Mouse (Mus musculus) hindbrain, embryonic 16.5 days (tissue): ENCODE data around the gene Cdr2l. TPM values are rescaled to one million over a fixed set of nuclear protein-coding genes. Genes with fewer than 3 reads are reported as not detected.
"Not testable (repeated sequence)": the region's sequence is repeated elsewhere in the genome, so short reads cannot be mapped to it uniquely, and the experiment has no call there.

Experiments
- ATAC-seq: fragments of 200-750 bp; cut with Nextera tagmentation; 2 replicates; pipeline ENCODE4 v1.8.0; 2017; ENCODE audit warnings: moderate TSS enrichment, moderate library complexity
- H3K27ac ChIP-seq: fragments of 300-500 bp; sonication (generic); 2 replicates; pipeline ENCODE4 v1.5.1; 2014; ENCODE audit warnings: low read depth, mild to moderate bottlenecking, control low read depth, low read length, moderate library complexity
- H3K27me3 ChIP-seq: fragments of 300-500 bp; sonication (generic); replicated peaks from 2 replicates; pipeline ENCODE4 v1.6.1; 2014; ENCODE audit warnings: low read length; ENCODE audit not compliant: control insufficient read depth, insufficient read depth
- H3K36me3 ChIP-seq: fragments of 300-500 bp; sonication (generic); 2 replicates; pipeline ENCODE4 v1.6.1; 2014; ENCODE audit warnings: mild to moderate bottlenecking, low read length, moderate library complexity, mixed read lengths; ENCODE audit not compliant: control insufficient read depth, insufficient read depth
- H3K4me1 ChIP-seq: fragments of 300-500 bp; sonication (generic); 2 replicates; pipeline ENCODE4 v1.6.1; 2014; ENCODE audit warnings: low read depth, low read length; ENCODE audit not compliant: control insufficient read depth, insufficient read depth
- H3K4me2 ChIP-seq: fragments of 300-500 bp; sonication (generic); 2 replicates; pipeline ENCODE4 v1.6.1; 2014; ENCODE audit warnings: mild to moderate bottlenecking, low read length, control low read depth, moderate library complexity
- H3K4me3 ChIP-seq: fragments of 300-500 bp; sonication (generic); 2 replicates; pipeline ENCODE4 v1.5.1; 2014; ENCODE audit warnings: mild to moderate bottlenecking, low read length, control low read depth, moderate library complexity
- H3K9ac ChIP-seq: fragments of 300-500 bp; sonication (generic); 2 replicates; pipeline ENCODE4 v1.6.1; 2014; ENCODE audit warnings: low read depth, mild to moderate bottlenecking, control low read depth, low read length, moderate library complexity
- H3K9me3 ChIP-seq: fragments of 300-500 bp; sonication (generic); 2 replicates; pipeline ENCODE4 v1.6.1; 2014; ENCODE audit warnings: mild to moderate bottlenecking, low read length, moderate library complexity; ENCODE audit not compliant: control insufficient read depth
- WGBS: fragments of 180-500 bp; shearing (Covaris S2); extraction: QIAGEN DNeasy Blood & Tissue Kit; methylation state at CpG from one replicate; pipeline ENCODE4 v1.1.7; 2014; 5-methylcytosine and 5-hydroxymethylcytosine counted together
- polyA plus RNA-seq: library from polyadenylated mRNA; unstranded; fragments of >200 nt; fragmentation: Nextera tagmentation; extraction: Ambion mirVana; gene quantifications from 2 replicates; pipeline ENCODE4 v1.2.1, GENCODE M21; 2015

Cdr2l gene
- polyA plus RNA-seq, 1 experiment from 2014 or later = 16.1 TPM

DNA sequence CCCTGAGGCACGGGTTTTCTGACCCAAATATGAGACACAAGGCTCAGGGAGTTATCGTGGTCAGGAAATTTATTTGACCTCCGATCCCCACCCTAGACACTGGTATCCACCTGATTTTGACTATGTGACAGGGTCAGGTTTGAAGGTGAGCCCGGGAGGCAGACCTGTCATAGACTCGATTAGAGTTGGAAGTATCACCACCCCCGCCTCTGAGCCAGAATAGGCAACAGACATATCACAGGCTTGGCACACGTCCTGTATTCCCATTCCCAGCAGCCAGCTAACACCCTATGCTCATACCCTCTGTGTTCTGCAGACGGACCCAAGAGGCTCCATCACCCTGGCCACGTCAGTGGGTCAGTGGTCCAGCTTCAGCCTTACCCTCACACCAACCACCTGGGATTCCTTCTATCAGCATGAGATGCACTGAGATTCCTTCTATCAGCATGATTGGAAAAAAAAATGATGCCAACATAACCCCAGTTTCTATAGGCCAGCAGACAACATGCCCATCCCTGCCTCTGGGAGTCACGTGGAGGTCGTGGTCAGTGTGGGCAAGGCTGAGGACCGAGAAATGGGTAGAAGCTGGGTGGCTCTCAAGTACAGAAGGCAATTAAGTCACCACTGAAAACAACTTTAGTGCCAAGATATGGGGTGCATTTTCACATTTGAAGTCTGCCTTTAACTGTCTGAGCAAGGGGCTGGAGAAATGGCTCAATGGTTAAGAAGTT, 6.9 kb upstream of the Cdr2l start:
- peak overlapping the region; percentile 76 for H3K27ac ChIP-seq
- H3K9me3 ChIP-seq = no peaks in the 10 kb centered on the region
- ATAC-seq = peak; percentile 19; the same call in 1 of the 2 replicates
- peak overlapping the region; percentile 71 for H3K9ac ChIP-seq
- peak overlapping the region; percentile 46 for H3K4me3 ChIP-seq
- WGBS = 65% methylated on average over 12 of the region's 12 CpGs
- H3K4me1 ChIP-seq = peaks cover 12% of the 10 kb centered on the region
- H3K27me3 ChIP-seq = peaks cover 4% of the 10 kb centered on the region
- no peaks in the 10 kb centered on the region for H3K36me3 ChIP-seq
- H3K4me2 ChIP-seq = peak overlapping the region; percentile 75

DNA sequence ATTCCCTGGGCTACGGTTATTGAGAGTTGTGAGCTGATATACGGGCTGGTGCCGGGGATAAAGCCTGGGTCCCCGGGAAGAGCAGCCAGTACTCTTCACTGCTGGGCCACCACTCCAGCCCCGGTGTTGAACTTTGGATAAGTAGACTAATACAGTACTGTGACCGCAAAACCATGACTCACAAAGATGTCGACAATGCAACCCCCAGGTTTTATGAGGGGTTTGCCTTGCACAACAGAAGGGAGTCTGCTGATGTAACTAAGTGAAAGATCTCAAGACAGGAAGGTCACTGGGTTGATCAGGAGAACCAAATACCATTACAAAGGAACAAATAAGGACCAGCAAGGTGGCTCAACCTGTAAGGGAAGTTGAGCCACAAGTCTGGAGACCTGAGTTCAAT, 5.0 kb upstream of the Cdr2l start:
- Histone ChIP-seq H3K4me2 (no peak overlapping the region), H3K27me3 (peaks cover 4% of the 10 kb centered on the region), H3K9me3 (no peaks in the 10 kb centered on the region), H3K36me3 (no peaks in the 10 kb centered on the region), H3K4me3 (no peak overlapping the region), H3K27ac (no peak overlapping the region), H3K9ac (no peak overlapping the region), H3K4me1 (peaks cover 14% of the 10 kb centered on the region)
- whole genome bisulfite sequencing = 67% methylated on average over 7 of the region's 7 CpGs
- no peak for ATAC-seq

DNA sequence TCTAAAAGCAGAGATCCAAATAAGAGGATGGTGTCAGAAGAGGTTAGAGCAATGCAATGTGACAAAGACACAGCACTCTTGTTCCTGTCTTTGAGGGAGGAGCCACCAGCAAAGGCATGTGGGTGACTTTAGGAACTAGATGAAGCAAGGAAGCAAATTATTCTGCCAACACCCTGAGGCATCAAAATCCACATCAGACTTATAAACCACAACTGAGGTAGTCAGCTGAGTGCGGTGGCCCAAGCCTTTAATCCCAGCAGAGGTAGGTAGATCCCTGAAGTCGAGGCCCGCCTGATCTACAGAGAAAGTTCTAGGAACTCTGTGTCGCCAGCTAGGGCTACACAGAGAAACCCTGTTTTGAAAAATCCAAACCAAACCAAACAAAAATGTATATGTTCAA, 4.5 kb upstream of the Cdr2l start:
- Histone ChIP-seq H3K36me3 (no peaks in the 10 kb centered on the region), H3K4me1 (peaks cover 14% of the 10 kb centered on the region), H3K27ac (no peak overlapping the region), H3K9me3 (no peaks in the 10 kb centered on the region), H3K4me2 (no peak overlapping the region), H3K4me3 (no peak overlapping the region), H3K9ac (no peak overlapping the region), H3K27me3 (peaks cover 4% of the 10 kb centered on the region)
- 87% methylated on average over 4 of the region's 4 CpGs for WGBS
- no peak for ATAC-seq

DNA sequence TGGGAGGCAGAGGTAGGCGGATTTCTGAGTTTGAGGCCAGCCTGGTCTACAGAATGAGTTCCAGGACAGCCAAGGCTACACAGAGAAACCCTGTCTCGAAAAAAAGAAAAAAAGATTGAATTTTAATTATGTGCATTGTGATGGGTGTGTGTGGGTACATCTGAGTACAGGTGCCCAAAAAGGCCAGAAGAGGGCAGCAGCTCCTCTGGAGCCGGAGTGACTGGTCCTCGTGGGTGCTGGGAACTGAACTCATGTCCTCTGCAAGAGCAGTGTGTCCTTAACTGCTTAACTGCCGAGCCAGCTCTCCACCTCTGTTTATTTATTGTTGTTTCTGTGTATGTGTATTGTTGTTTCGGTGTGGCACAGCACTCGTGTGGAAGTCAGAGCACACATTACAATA, 3.9 kb upstream of the Cdr2l start:
- H3K9ac ChIP-seq = no peak overlapping the region
- no peak overlapping the region for H3K27ac ChIP-seq
- WGBS = 87% methylated on average over 7 of the region's 7 CpGs
- H3K4me3 ChIP-seq = no peak overlapping the region
- H3K27me3 ChIP-seq = peaks cover 4% of the 10 kb centered on the region
- ATAC-seq = no peak
- no peaks in the 10 kb centered on the region for H3K9me3 ChIP-seq
- H3K36me3 ChIP-seq = no peaks in the 10 kb centered on the region
- H3K4me2 ChIP-seq = no peak overlapping the region
- H3K4me1 ChIP-seq = peaks cover 16% of the 10 kb centered on the region

DNA sequence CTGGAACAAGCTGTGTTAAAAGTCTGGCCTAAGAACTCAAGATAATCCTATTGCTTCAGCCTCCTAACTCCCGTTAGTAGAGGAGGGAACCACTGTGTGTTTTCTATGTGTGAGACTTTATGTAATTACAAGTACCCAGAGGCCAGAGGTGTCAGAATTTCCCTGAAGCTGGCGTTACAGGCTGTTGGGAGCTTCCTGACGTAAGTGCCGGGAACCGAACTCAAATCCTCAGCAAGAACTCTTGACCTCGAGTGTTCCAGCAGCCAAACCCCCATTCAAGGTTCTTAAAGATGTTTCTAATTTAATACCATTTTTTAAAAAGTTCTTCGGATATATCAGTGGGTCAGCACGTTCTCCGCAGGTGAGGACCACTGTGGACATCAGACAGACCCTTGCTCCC, 440 bp upstream of the Cdr2l start:
- Histone ChIP-seq H3K9ac (no peak overlapping the region), H3K27ac (0 out of 2 replicates have a peak overlapping the region, but pooled peaks have one; percentile 3), H3K27me3 (no peaks in the 10 kb centered on the region), H3K4me2 (peak overlapping the region; percentile 81), H3K36me3 (no peaks in the 10 kb centered on the region), H3K4me1 (peaks cover 30% of the 10 kb centered on the region), H3K9me3 (no peaks in the 10 kb centered on the region), H3K4me3 (peak overlapping the region; percentile 92)
- 15% methylated on average over 9 of the region's 9 CpGs for WGBS
- no peak for ATAC-seq

DNA sequence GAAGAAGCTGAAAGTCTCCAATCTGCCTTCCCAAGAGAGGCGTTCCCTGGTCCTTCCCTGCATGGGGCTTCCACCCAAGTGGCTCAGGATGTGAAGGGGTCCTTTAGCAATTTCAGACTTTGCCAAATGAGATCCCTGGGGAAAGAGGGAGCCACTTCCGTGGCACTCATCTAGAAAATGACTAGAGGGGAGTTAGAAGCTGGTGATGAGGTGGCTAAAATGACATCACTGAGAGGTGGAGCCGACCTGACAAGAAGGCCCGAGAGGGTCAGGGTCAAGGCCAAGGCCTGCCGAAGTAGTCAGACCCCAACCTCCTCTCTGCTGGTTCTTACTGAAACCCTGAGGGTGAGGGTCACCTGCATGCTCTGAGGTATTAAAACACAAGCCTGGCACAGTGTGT, 1.2 kb downstream of the Cdr2l start:
- Histone ChIP-seq H3K9ac (peak overlapping the region; percentile 100), H3K27ac (peak overlapping the region; percentile 94), H3K4me1 (peaks cover 30% of the 10 kb centered on the region), H3K36me3 (no peaks in the 10 kb centered on the region), H3K27me3 (no peaks in the 10 kb centered on the region), H3K9me3 (no peaks in the 10 kb centered on the region), H3K4me3 (peak overlapping the region; percentile 92), H3K4me2 (peak overlapping the region; percentile 81)
- ATAC-seq = no peak
- 13% methylated on average over 5 of the region's 5 CpGs for WGBS

DNA sequence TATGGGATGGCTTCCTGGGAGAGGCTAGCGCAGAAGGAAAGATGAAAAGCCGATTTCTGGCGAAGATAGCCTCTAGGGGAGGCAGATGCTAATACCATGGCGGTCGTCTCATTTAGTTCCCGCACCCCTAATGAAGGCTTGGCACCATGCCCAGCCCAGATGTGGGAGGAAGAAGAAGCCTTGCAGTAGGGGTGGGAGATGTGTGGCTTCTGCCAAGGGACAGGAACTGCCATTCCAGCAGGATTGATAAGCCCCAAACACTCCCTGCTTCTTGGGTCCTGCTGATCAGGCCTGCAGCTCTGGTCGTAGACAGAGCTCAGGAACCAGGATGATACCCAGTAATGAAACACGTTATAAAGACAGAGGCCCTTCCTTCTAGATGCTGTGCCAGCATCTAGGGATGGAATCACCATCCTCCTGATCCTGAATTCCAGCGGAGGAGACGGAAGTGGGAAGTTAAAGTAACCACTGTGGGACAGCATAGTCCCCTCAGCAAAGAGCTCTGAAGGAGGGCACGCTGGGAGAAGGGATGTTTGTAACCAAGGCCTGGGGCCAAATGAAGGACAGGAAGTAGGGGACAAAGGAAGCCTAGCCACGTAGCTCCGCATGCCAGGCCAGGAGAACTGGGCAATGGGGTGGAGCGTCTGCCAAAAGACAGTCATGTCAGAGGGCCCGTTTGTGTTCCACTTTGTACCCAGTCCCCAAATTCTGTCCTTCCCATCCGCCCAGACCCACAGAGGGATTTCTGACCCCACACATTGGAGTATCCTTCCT, 2.2 kb downstream of the Cdr2l start:
- peak overlapping the region; percentile 81 for H3K4me2 ChIP-seq
- ATAC-seq = no peak
- H3K36me3 ChIP-seq = no peaks in the 10 kb centered on the region
- H3K9ac ChIP-seq = peak overlapping the region; percentile 100
- no peaks in the 10 kb centered on the region for H3K27me3 ChIP-seq
- WGBS = 32% methylated on average over 16 of the region's 16 CpGs
- H3K9me3 ChIP-seq = no peaks in the 10 kb centered on the region
- peaks cover 30% of the 10 kb centered on the region for H3K4me1 ChIP-seq
- peak overlapping the region; percentile 62 for H3K27ac ChIP-seq
- H3K4me3 ChIP-seq = peak overlapping the region; percentile 92

DNA sequence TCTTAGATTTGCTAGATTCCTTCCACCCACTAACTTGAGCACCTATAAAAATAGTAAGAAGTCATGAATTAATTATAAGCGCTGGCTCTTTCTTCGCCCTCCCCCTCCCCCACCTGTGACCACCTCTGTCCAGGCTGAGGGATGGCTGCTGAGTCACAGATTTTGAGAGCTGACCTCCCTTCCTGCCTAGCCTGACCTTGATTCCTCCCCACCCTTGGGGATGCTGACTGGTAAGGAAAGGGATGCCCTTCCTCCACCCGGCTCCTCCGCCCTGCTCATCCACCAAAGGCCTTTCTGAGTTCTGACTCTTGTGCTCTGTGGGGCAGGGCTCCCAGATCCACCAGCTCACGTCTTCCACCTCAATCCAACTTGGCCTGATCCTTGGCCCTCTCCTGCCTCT, 2.9 kb downstream of the Cdr2l start:
- Histone ChIP-seq H3K4me1 (peaks cover 30% of the 10 kb centered on the region), H3K36me3 (no peaks in the 10 kb centered on the region), H3K4me2 (peak overlapping the region; percentile 81), H3K9me3 (no peaks in the 10 kb centered on the region), H3K27ac (peak overlapping the region; percentile 62), H3K27me3 (no peaks in the 10 kb centered on the region), H3K9ac (peak overlapping the region; percentile 17; the same call in 1 of the 2 replicates), H3K4me3 (no peak overlapping the region)
- no peak for ATAC-seq
- WGBS = 75% methylated on average over 5 of the region's 5 CpGs

DNA sequence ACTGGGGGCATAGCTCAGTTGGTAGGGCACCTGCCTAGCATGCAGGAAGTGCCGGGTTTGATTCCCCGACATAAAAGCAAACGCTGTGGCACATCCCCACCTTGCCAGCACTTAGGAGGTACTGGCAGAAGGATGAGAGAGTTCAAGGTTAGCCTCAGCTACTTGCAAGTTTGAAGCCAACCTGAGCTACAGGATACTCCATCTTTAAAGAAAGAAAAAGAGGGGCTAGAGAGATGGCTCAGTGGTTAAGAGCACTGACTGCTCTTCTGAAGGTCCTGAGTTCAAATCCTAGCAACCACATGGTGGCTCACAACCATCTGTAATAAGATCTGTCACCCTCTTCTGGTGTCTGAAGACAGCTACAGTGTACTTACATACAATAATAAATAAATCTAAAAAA, 5.1 kb downstream of the Cdr2l start:
- WGBS = 87% methylated on average over 3 of the region's 3 CpGs
- peaks cover 12% of the 10 kb centered on the region for H3K36me3 ChIP-seq
- H3K27ac ChIP-seq, ATAC-seq, H3K4me3 ChIP-seq, H3K4me2 ChIP-seq, H3K9ac ChIP-seq, H3K27me3 ChIP-seq, H3K9me3 ChIP-seq: not testable (repeated sequence)
- H3K4me1 ChIP-seq = peaks cover 28% of the 10 kb centered on the region
